Mouse (Mus musculus) spleen, adult 2 months (tissue): ENCODE measurements around the gene Elovl5.

Source experiments
- CTCF ChIP-seq: fragments of 200-500 bp; IDR thresholded peaks from 2 replicates; pipeline ENCODE4 v1.5.1; 2011; ENCODE audit warnings: mild to moderate bottlenecking, inconsistent platforms; ENCODE audit not compliant: insufficient read depth, insufficient read length, insufficient replicate concordance; ENCODE audit errors: extremely low read depth
- POLR2A ChIP-seq: fragments of 200-500 bp; IDR thresholded peaks from 2 replicates; pipeline ENCODE4 v1.6.1; 2011; ENCODE audit warnings: low read depth, low read length, inconsistent platforms

DNA sequence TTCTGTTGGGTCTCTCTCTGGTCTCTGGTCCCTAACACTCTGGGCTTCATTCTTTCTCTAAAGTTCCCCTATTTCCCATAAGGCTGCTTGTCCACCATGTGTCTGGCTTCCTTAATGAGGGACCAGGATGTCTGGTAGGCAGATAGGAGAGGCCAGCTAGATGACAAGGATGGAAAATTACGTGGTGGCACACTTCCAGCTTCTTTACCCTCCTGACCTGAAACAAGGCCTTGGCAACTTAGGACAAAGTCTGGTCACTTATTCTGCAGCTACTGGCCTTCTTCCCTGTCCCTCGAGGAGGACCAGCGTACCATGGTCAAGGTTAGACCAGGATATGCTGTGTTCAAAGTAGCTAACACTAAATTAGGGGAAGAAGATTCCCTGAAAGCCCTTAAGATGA lies 109.9 kb downstream of the Elovl5 start:
- TF ChIP-seq CTCF (no peak), POLR2A (no peak)
